Mouse (Mus musculus): ENCODE measurements around the gene AY074887.

AY074887 gene

GRCm38 (mm10) chr9:54917010-54917677 is 33.7 kb downstream of the AY074887 start, which contains the start of gene Hykk:
Hykk (plus strand) TSS chr9:54917283.
- peak; percentile 81 to 87 for DNase-seq (ENCODE audit: low spot score in 2 of 2)

GRCm38 (mm10) chr9:54916401-54916800 is 34.4 kb downstream of the AY074887 start:
- DNase-seq (ENCODE audit: low spot score in 2 of 2), result no peak

- DNase-seq (ENCODE audit: low spot score in 2 of 2), result no peak
Measured at GRCm38 (mm10) chr9:54915576-54915975, 35.2 kb downstream of the AY074887 start.

- DNase-seq (ENCODE audit: low spot score in 2 of 2), result no peak
Measured at GRCm38 (mm10) chr9:54909446-54909845, 41.4 kb downstream of the AY074887 start.

Data from frontal cortex, postnatal 14 days (tissue).